Mouse (Mus musculus): Measurements from ENCODE around the gene Tiparp.
A peak's percentile ranks its signal among the peaks of the same experiment; 100 is the strongest.

DNA sequence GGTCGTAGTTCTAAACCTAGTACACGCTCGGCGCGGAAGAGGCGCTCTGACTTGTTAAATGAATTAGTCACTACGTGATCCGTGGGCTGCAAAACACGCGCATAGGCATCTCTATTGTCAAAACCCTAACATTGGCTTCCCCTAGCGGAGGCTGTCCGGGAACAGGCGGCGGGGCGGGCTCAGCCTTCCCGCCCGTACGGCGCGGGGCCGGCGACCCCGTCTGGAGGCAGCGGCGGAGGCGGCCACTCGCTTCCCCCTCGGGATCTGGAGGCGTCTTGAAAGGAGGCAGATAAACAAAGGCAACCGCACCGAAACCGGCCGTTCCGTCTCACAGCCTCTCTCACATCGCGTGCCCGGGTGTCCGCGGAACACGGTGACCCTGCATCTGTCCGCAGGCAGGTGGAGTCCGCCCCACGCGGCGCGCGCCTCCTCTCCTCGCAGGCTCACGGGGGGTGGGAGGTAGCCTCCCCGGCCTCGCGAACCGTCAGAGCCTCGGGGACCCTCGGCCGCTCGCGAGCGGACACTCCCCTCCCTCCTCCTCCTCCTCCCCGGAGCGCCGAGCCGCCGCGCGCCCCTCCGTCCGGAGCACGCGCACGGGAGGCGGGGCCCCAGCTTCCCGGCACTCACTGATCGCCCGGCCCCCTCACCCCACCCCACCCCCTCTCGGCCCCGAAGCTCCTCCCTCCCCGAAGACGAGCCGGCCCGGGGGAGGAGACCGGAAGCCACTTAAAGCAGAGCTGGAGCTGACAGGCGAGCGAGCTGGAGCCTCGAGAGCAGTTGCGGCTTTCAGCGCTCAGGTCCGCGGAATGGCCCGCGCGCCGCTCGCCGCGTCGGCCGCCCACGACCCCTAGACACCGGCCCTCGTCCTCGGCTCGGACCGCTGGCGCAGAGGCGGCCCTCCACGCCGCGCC lies at the start of gene Tiparp:
- TF ChIP-seq CTCF (IDR thresholded peaks at IDR 0.05; ENCODE audit: control insufficient read depth, insufficient read depth, low read length) (peak; percentile 10; the same call in 1 of the 2 replicates), POLR2A (IDR thresholded peaks at IDR 0.05; ENCODE audit: borderline replicate concordance, control insufficient read depth, low read depth, low read length) (peak; percentile 98)
